Mouse (Mus musculus): ENCODE data around the gene Sept7.
"Not testable (repeated sequence)": the region's sequence is repeated elsewhere in the genome, so short reads cannot be mapped to it uniquely, and the experiment has no call there.

The Sept7 gene

GRCm38 (mm10) chr9:25260411-25260810, 8.2 kb downstream of the Sept7 start:
- DNase-seq, result no peak

GRCm38 (mm10) chr9:25260979-25261378, 8.7 kb downstream of the Sept7 start:
- DNase-seq, result no peak

- DNase-seq, result no peak
Observed at GRCm38 (mm10) chr9:25262087-25262486, 9.8 kb downstream of the Sept7 start.

GRCm38 (mm10) chr9:25265795-25266194, 13.6 kb downstream of the Sept7 start:
- DNase-seq, result no peak

- no peak for DNase-seq
Observed at GRCm38 (mm10) chr9:25267133-25267532, 14.9 kb downstream of the Sept7 start.

- DNase-seq, result no peak
Observed at GRCm38 (mm10) chr9:25267574-25267973, 15.3 kb downstream of the Sept7 start.

- no peak for DNase-seq
Observed at GRCm38 (mm10) chr9:25271902-25272301, 19.7 kb downstream of the Sept7 start.

GRCm38 (mm10) chr9:25289796-25290195, 37.6 kb downstream of the Sept7 start:
- DNase-seq, result no peak

- no peak for DNase-seq
Observed at GRCm38 (mm10) chr9:25309505-25310182, 57.4 kb downstream of the Sept7 start.

GRCm38 (mm10) chr9:25314304-25314703, 62.1 kb downstream of the Sept7 start:
- DNase-seq, result no peak

- no peak for DNase-seq
Observed at GRCm38 (mm10) chr9:25317827-25318505, 65.7 kb downstream of the Sept7 start.

GRCm38 (mm10) chr9:25319676-25320075, 67.4 kb downstream of the Sept7 start:
- DNase-seq, result not testable (repeated sequence)

- DNase-seq, result no peak
Observed at GRCm38 (mm10) chr9:25327727-25328370, 75.6 kb downstream of the Sept7 start.

GRCm38 (mm10) chr9:25328946-25329723, 76.9 kb downstream of the Sept7 start:
- DNase-seq, result no peak

- DNase-seq, result no peak
Observed at GRCm38 (mm10) chr9:25337436-25338198, 85.4 kb downstream of the Sept7 start.

- no peak for DNase-seq
Observed at GRCm38 (mm10) chr9:25340412-25340811, 88.2 kb downstream of the Sept7 start.

GRCm38 (mm10) chr9:25353775-25354174, 101.5 kb downstream of the Sept7 start:
- no peak for DNase-seq

- DNase-seq, result no peak
Observed at GRCm38 (mm10) chr9:25355806-25356205, 103.6 kb downstream of the Sept7 start.

- no peak for DNase-seq
Observed at GRCm38 (mm10) chr9:25357589-25357988, 105.3 kb downstream of the Sept7 start.

- no peak for DNase-seq
Observed at GRCm38 (mm10) chr9:25358018-25358417, 105.8 kb downstream of the Sept7 start.

All from thymus, adult 18-20 months (tissue).